Mouse (Mus musculus) MEL (cell line): ENCODE data around the gene Ttc32. TPM values are rescaled to one million over a fixed set of nuclear protein-coding genes. Genes with fewer than 3 reads are reported as not detected.
A peak's percentile ranks its signal among the peaks of the same experiment; 100 is the strongest.

Experiments
- DNase-seq: peaks from one replicate; pipeline ENCODE4 v3.0.0; 2011; ENCODE audit warnings: low read depth, low spot score
- H3K27ac ChIP-seq: 2 replicates; pipeline ENCODE4 v1.5.1; 2012; ENCODE audit warnings: low read depth, mild to moderate bottlenecking, control low read depth, low read length, moderate library complexity; ENCODE audit not compliant: control insufficient read depth
- H3K27me3 ChIP-seq, 2 experiments: fragments of 150-350 bp in 1 of 2; sonication (generic) in 1 of 2; 2 replicates each; pipeline ENCODE4 v1.6.1; 2012; ENCODE audit warnings: low read length in 2 of 2, mild to moderate bottlenecking in 2 of 2, improper control_type of control experiment in 1 of 2, moderate library complexity in 1 of 2; ENCODE audit not compliant: insufficient read depth in 2 of 2, control insufficient read depth in 1 of 2
- H3K36me3 ChIP-seq, 2 experiments: 2 replicates each; pipeline ENCODE4 v1.6.1; 2012 to 2014; ENCODE audit warnings: low read length in 2 of 2, improper control_type of control experiment in 1 of 2, inconsistent platforms in 1 of 2, mild to moderate bottlenecking in 1 of 2; ENCODE audit not compliant: insufficient read depth in 2 of 2, control insufficient read depth in 1 of 2
- H3K4me1 ChIP-seq, 2 experiments: fragments of 150-350 bp in 1 of 2; sonication (generic) in 1 of 2; 2 replicates each; pipeline ENCODE4 v1.6.1; 2012; ENCODE audit warnings: low read length in 2 of 2, improper control_type of control experiment in 1 of 2, mild to moderate bottlenecking in 1 of 2; ENCODE audit not compliant: insufficient read depth in 2 of 2, control insufficient read depth in 1 of 2
- H3K4me3 ChIP-seq, 2 experiments: fragments of 150-350 bp in 1 of 2; sonication (generic) in 1 of 2; 2 replicates each; pipeline ENCODE4 v1.5.1; 2012; ENCODE audit warnings: low read depth in 2 of 2, low read length in 2 of 2, mild to moderate bottlenecking in 2 of 2, moderate library complexity in 2 of 2, control low read depth in 1 of 2, improper control_type of control experiment in 1 of 2; ENCODE audit not compliant: control insufficient read depth in 1 of 2, insufficient read depth in 1 of 2
- H3K79me2 ChIP-seq: 2 replicates; pipeline ENCODE4 v1.6.1; 2012; ENCODE audit warnings: mild to moderate bottlenecking, low read length, moderate library complexity; ENCODE audit not compliant: control insufficient read depth, poor library complexity, insufficient read depth
- H3K9ac ChIP-seq: 2 replicates; pipeline ENCODE4 v1.6.1; 2012; ENCODE audit warnings: low read depth, mild to moderate bottlenecking, control low read depth, low read length, moderate library complexity; ENCODE audit not compliant: control insufficient read depth, poor library complexity, severe bottlenecking
- H3K9me3 ChIP-seq: fragments of 150-350 bp; sonication (generic); replicated peaks from 2 replicates; pipeline ENCODE4 v1.6.1; 2012; ENCODE audit warnings: mild to moderate bottlenecking, low read length, improper control_type of control experiment, moderate library complexity; ENCODE audit not compliant: insufficient read depth
- BHLHE40 ChIP-seq: IDR thresholded peaks from 2 replicates; pipeline ENCODE4 v1.6.1; 2012; ENCODE audit warnings: low read depth, mild to moderate bottlenecking, inconsistent platforms, low read length, improper control_type of control experiment, borderline replicate concordance
- CHD1 ChIP-seq: IDR thresholded peaks from 2 replicates; pipeline ENCODE4 v1.6.1; 2012; ENCODE audit warnings: low read depth, mild to moderate bottlenecking, inconsistent platforms, low read length, improper control_type of control experiment
- CHD2 ChIP-seq: IDR thresholded peaks from 2 replicates; pipeline ENCODE4 v1.6.1; 2011; ENCODE audit warnings: low read length, improper control_type of control experiment
- CTCF ChIP-seq, 3 experiments: IDR thresholded peaks in 2 of 3; conservative IDR thresholded peaks in 1 of 3; 2 replicates each; pipeline ENCODE4 v1.5.1; 2011 to 2012; ENCODE audit warnings: low read length in 3 of 3, low read depth in 2 of 3, mild to moderate bottlenecking in 2 of 3, improper control_type of control experiment in 1 of 3, inconsistent platforms in 1 of 3, mixed read lengths in 1 of 3, moderate library complexity in 1 of 3; ENCODE audit not compliant: control insufficient read depth in 1 of 3, insufficient read depth in 1 of 3, poor library complexity in 1 of 3, severe bottlenecking in 1 of 3
- E2F4 ChIP-seq: IDR thresholded peaks from 2 replicates; pipeline ENCODE4 v1.6.1; 2011; ENCODE audit warnings: low read depth, low read length, improper control_type of control experiment, borderline replicate concordance
- EP300 ChIP-seq, 2 experiments: IDR thresholded peaks; 2 replicates each; pipeline ENCODE4 v1.6.1; 2011; ENCODE audit warnings: improper control_type of control experiment in 2 of 2, low read length in 2 of 2, low read depth in 1 of 2, mild to moderate bottlenecking in 1 of 2
- ETS1 ChIP-seq: IDR thresholded peaks from 2 replicates; pipeline ENCODE4 v1.6.1; 2012; ENCODE audit warnings: low read depth, mild to moderate bottlenecking, inconsistent platforms, low read length, improper control_type of control experiment, moderate library complexity
- GABPA ChIP-seq: IDR thresholded peaks from 2 replicates; pipeline ENCODE4 v1.6.1; 2012; ENCODE audit warnings: low read depth, mild to moderate bottlenecking, inconsistent platforms, low read length, improper control_type of control experiment, moderate library complexity
- GATA1 ChIP-seq: IDR thresholded peaks from 2 replicates; pipeline ENCODE4 v1.6.1; 2011; ENCODE audit warnings: low read depth, low read length, improper control_type of control experiment
- HCFC1 ChIP-seq: IDR thresholded peaks from 2 replicates; pipeline ENCODE4 v1.6.1; 2012; ENCODE audit warnings: low read depth, mild to moderate bottlenecking, inconsistent platforms, low read length, improper control_type of control experiment, moderate library complexity
- JUND ChIP-seq: IDR thresholded peaks from 2 replicates; pipeline ENCODE4 v1.6.1; 2011; ENCODE audit warnings: low read depth, mild to moderate bottlenecking, improper control_type of control experiment, low read length
- KAT2A ChIP-seq: conservative IDR thresholded peaks from 2 replicates; pipeline ENCODE4 v1.6.1; 2012; ENCODE audit warnings: low read depth, low read length, improper control_type of control experiment, inconsistent platforms
- MAFK ChIP-seq: IDR thresholded peaks from 2 replicates; pipeline ENCODE4 v1.6.1; 2011; ENCODE audit warnings: low read depth, mild to moderate bottlenecking, low read length, improper control_type of control experiment, borderline replicate concordance
- MAX ChIP-seq: IDR thresholded peaks from 2 replicates; pipeline ENCODE4 v1.6.1; 2011; ENCODE audit warnings: low read length, improper control_type of control experiment
- MXI1 ChIP-seq: IDR thresholded peaks from 2 replicates; pipeline ENCODE4 v1.6.1; 2011; ENCODE audit warnings: mild to moderate bottlenecking, low read depth, low read length, improper control_type of control experiment
- MYB ChIP-seq: IDR thresholded peaks from 2 replicates; pipeline ENCODE4 v1.6.1; 2011; ENCODE audit warnings: mild to moderate bottlenecking, low read depth, low read length, improper control_type of control experiment
- MYC ChIP-seq: IDR thresholded peaks from 2 replicates; pipeline ENCODE4 v1.6.1; 2011; ENCODE audit warnings: low read depth, mild to moderate bottlenecking, low read length, improper control_type of control experiment, moderate library complexity
- NELFE ChIP-seq: IDR thresholded peaks from 2 replicates; pipeline ENCODE4 v1.6.1; 2011; ENCODE audit warnings: low read depth, low read length, improper control_type of control experiment
- NRF1 ChIP-seq: IDR thresholded peaks from 2 replicates; pipeline ENCODE4 v1.6.1; 2014; ENCODE audit warnings: low read depth, mild to moderate bottlenecking, inconsistent platforms, low read length, improper control_type of control experiment, moderate library complexity; ENCODE audit not compliant: poor library complexity, insufficient read depth, severe bottlenecking
- POLR2AphosphoS2 ChIP-seq: IDR thresholded peaks from 2 replicates; pipeline ENCODE4 v1.6.1; 2011; ENCODE audit warnings: low read length, improper control_type of control experiment
- RAD21 ChIP-seq: IDR thresholded peaks from 2 replicates; pipeline ENCODE4 v1.6.1; 2011; ENCODE audit warnings: mild to moderate bottlenecking, low read depth, low read length, improper control_type of control experiment
- RCOR1 ChIP-seq: IDR thresholded peaks from 2 replicates; pipeline ENCODE4 v1.6.1; 2012; ENCODE audit warnings: low read depth, mild to moderate bottlenecking, inconsistent platforms, low read length, improper control_type of control experiment
- TAL1 ChIP-seq: IDR thresholded peaks from 2 replicates; pipeline ENCODE4 v1.6.1; 2012; ENCODE audit warnings: mild to moderate bottlenecking, inconsistent platforms, low read length, moderate library complexity, mixed read lengths
- TBP ChIP-seq: IDR thresholded peaks from 2 replicates; pipeline ENCODE4 v1.8.0; 2011; ENCODE audit warnings: low read depth, low read length, improper control_type of control experiment
- TCF12 ChIP-seq: IDR thresholded peaks from 2 replicates; pipeline ENCODE4 v1.6.1; 2014; ENCODE audit warnings: low read depth, mild to moderate bottlenecking, inconsistent platforms, low read length, improper control_type of control experiment, moderate library complexity
- UBTF ChIP-seq: IDR thresholded peaks from 2 replicates; pipeline ENCODE4 v1.6.1; 2012; ENCODE audit warnings: low read depth, mild to moderate bottlenecking, inconsistent platforms, low read length, improper control_type of control experiment, moderate library complexity, borderline replicate concordance; ENCODE audit not compliant: insufficient read depth
- USF1 ChIP-seq: IDR thresholded peaks from 2 replicates; pipeline ENCODE4 v1.6.1; 2014; ENCODE audit warnings: low read depth, mild to moderate bottlenecking, inconsistent platforms, low read length, improper control_type of control experiment, moderate library complexity
- USF2 ChIP-seq, 2 experiments: IDR thresholded peaks; 2 replicates each; pipeline ENCODE4 v1.6.1; 2011 to 2012; ENCODE audit warnings: improper control_type of control experiment in 2 of 2, low read length in 2 of 2, borderline replicate concordance in 1 of 2, inconsistent platforms in 1 of 2, low read depth in 1 of 2, mild to moderate bottlenecking in 1 of 2; ENCODE audit not compliant: insufficient read depth in 1 of 2
- ZC3H11A ChIP-seq: IDR thresholded peaks from 2 replicates; pipeline ENCODE4 v1.6.1; 2012; ENCODE audit warnings: low read depth, mild to moderate bottlenecking, inconsistent platforms, low read length, improper control_type of control experiment
- ZKSCAN1 ChIP-seq: IDR thresholded peaks from 2 replicates; pipeline ENCODE4 v1.6.1; 2012; ENCODE audit warnings: low read depth, mild to moderate bottlenecking, inconsistent platforms, low read length, improper control_type of control experiment, moderate library complexity
- ZMIZ1 ChIP-seq: IDR thresholded peaks from 2 replicates; pipeline ENCODE4 v1.6.1; 2012; ENCODE audit warnings: low read depth, mild to moderate bottlenecking, inconsistent platforms, low read length, improper control_type of control experiment, moderate library complexity
- ZNF384 ChIP-seq: IDR thresholded peaks from 2 replicates; pipeline ENCODE4 v1.6.1; 2012; ENCODE audit warnings: low read depth, mild to moderate bottlenecking, inconsistent platforms, low read length, improper control_type of control experiment
- polyA plus RNA-seq, 2 experiments: library from polyadenylated mRNA; stranded (reverse) in 1 of 2; unstranded in 1 of 2; fragments of >175 nt in 1 of 2; fragments of >200 nt in 1 of 2; gene quantifications; 2 replicates each; pipeline versions ENCODE4 v1.2.1 to v1.2.4; 2012; ENCODE audit warnings: low replicate concordance in 2 of 2, low read depth in 1 of 2; ENCODE audit not compliant: insufficient read length in 2 of 2, insufficient read depth in 1 of 2, missing spikeins in 1 of 2
- total RNA-seq: library from RNA; depleted of rRNA; stranded (reverse); fragments of 300-350 nt; gene quantifications from 2 replicates; pipeline ENCODE4 v1.2.3, GENCODE M21; 2012

Gene Ttc32
- total and polyA plus RNA-seq, 3 experiments = 7.3 to 7.4 TPM; not detected in 1

GRCm38 (mm10) chr12:9050824-9051223, 21.0 kb downstream of the Ttc32 start:
- no peak overlapping the region for H3K27ac ChIP-seq
- no peak for DNase-seq
- H3K36me3 ChIP-seq = no peaks in the 10 kb centered on the region
- H3K27me3 ChIP-seq = no peaks in the 10 kb centered on the region; a peak in 1 of 4 replicates
- H3K4me1 ChIP-seq = no peaks in the 10 kb centered on the region
- no peaks in the 10 kb centered on the region for H3K79me2 ChIP-seq
- H3K9me3 ChIP-seq = no peaks in the 10 kb centered on the region
- H3K9ac ChIP-seq = no peak overlapping the region
- TF ChIP-seq MAFK (no peak), TBP (no peak), CHD2 (no peak), JUND (no peak), MAX (no peak), NRF1 (no peak), KAT2A (no peak), MXI1 (no peak), GABPA (no peak), MYC (no peak), CHD1 (no peak), TCF12 (no peak), EP300 (IDR thresholded peaks at IDR 0.05; ENCODE audit: low read depth in 1 of 2, low read length in 2 of 2) (no peak), USF1 (no peak), HCFC1 (no peak), RAD21 (no peak), USF2 (IDR thresholded peaks at IDR 0.05; ENCODE audit: borderline replicate concordance in 1 of 2, insufficient read depth in 1 of 2, low read depth in 1 of 2, low read length in 2 of 2) (no peak), GATA1 (no peak), ZKSCAN1 (no peak), ZMIZ1 (no peak)
- no peak overlapping the region for H3K4me3 ChIP-seq

GRCm38 (mm10) chr12:9052075-9052829, 22.5 kb downstream of the Ttc32 start:
- no peaks in the 10 kb centered on the region for H3K36me3 ChIP-seq
- H3K27ac ChIP-seq = no peak overlapping the region
- H3K4me3 ChIP-seq = no peak overlapping the region
- no peaks in the 10 kb centered on the region for H3K79me2 ChIP-seq
- no peak overlapping the region for H3K9ac ChIP-seq
- DNase-seq = peak; percentile 79
- H3K27me3 ChIP-seq = no peaks in the 10 kb centered on the region; a peak in 1 of 4 replicates
- H3K4me1 ChIP-seq = no peaks in the 10 kb centered on the region
- no peaks in the 10 kb centered on the region for H3K9me3 ChIP-seq
- TF ChIP-seq BHLHE40 (no peak), ZC3H11A (peak; percentile 77), E2F4 (no peak), NELFE (no peak), POLR2AphosphoS2 (no peak), UBTF (no peak), KAT2A (no peak), ETS1 (no peak), CTCF (IDR thresholded peaks at IDR 0.05 in 2 of 3, conservative IDR thresholded peaks at IDR 0.05 in 1 of 3; ENCODE audit: control insufficient read depth in 1 of 3, insufficient read depth in 1 of 3, low read depth in 2 of 3, low read length in 3 of 3, poor library complexity in 1 of 3, severe bottlenecking in 1 of 3) (peak; percentile 88 to 98 (median 95)), MYB (no peak), TAL1 (no peak), GATA1 (no peak), ZNF384 (no peak), MXI1 (no peak), RCOR1 (no peak)
